Mouse (Mus musculus): ENCODE results near the gene Irf2bpl.

DNA sequence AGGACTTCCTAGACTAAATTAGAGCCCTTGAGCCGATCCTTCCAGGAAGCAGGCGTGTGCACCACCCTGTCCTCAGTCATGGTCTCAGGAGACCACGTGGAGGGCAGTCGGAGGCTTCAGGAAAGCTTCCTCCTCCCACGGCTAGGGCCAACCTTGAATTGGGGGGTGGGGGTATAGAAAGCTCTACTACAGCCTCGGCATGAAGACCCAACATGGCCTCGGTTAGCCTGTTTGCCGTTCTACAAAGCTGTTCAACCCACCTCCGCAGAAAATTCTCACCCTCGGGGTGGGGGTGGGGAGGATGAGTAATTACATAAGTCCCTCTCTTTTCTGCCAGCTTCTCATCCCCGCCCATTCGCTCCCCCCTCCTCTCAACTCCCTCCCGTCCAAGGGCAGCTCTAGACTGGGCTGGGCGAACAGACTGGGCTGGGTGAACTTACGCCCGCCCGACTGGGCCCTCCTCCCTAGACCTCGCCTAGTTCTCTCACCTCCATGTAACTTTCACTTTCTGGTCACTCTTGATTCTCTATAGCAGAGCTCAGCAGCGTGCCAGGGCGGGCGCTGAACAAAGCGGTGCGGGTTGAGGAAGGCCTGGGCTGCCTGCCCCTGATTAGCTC lies 48.1 kb downstream of the Irf2bpl start:
- TF ChIP-seq POLR2A (IDR thresholded peaks at IDR 0.05; ENCODE audit: extremely low read depth, insufficient read depth, low read length) (0 out of 2 replicates have a peak, but pooled peaks have one; percentile 24), CTCF (IDR thresholded peaks at IDR 0.05; ENCODE audit: low read depth, low read length) (no peak)
